Mouse (Mus musculus) bone marrow, adult 2 months (tissue): Measurements from ENCODE around the gene Ldlrad1. TPM values are rescaled to one million over a fixed set of nuclear protein-coding genes. Genes with fewer than 3 reads are reported as not detected.

Experiments
- H3K27ac ChIP-seq: fragments of 200-500 bp; 2 replicates; pipeline ENCODE4 v1.5.1; 2012; ENCODE audit warnings: low read depth, mild to moderate bottlenecking, control low read depth, inconsistent platforms, low read length; ENCODE audit not compliant: control insufficient read depth, poor library complexity, insufficient read depth
- H3K4me1 ChIP-seq: fragments of 200-500 bp; 2 replicates; pipeline ENCODE4 v1.6.1; 2011; ENCODE audit warnings: low read length; ENCODE audit not compliant: control insufficient read depth, insufficient read depth
- H3K4me3 ChIP-seq: fragments of 200-500 bp; replicated peaks from 2 replicates; pipeline ENCODE3; 2011; ENCODE audit warnings: mild to moderate bottlenecking, low read depth, low read length, control low read depth; ENCODE audit not compliant: control insufficient read depth
- CTCF ChIP-seq: fragments of 200-500 bp; IDR thresholded peaks from 2 replicates; pipeline ENCODE4 v1.5.1; 2011; ENCODE audit warnings: low read length, control low read depth; ENCODE audit not compliant: control insufficient read depth, insufficient read depth
- POLR2A ChIP-seq: fragments of 200-500 bp; IDR thresholded peaks from 2 replicates; pipeline ENCODE4 v1.6.1; 2011; ENCODE audit warnings: low read depth, mild to moderate bottlenecking, control low read depth, low read length, borderline replicate concordance; ENCODE audit not compliant: control insufficient read depth
- WGBS: fragments of 180-500 bp; shearing (Covaris S2); methylation state at CpG from one replicate; pipeline ENCODE4 v1.1.7; 2018; 5-methylcytosine and 5-hydroxymethylcytosine counted together
- polyA plus RNA-seq: library from polyadenylated mRNA; stranded (reverse); fragments of >200 nt; gene quantifications from 2 replicates; pipeline ENCODE4 v1.2.4, GENCODE M21; 2011; ENCODE audit warnings: low replicate concordance; ENCODE audit not compliant: missing spikeins, insufficient read depth, insufficient read length

Gene Ldlrad1
- polyA plus RNA-seq, 1 experiment = not detected

DNA sequence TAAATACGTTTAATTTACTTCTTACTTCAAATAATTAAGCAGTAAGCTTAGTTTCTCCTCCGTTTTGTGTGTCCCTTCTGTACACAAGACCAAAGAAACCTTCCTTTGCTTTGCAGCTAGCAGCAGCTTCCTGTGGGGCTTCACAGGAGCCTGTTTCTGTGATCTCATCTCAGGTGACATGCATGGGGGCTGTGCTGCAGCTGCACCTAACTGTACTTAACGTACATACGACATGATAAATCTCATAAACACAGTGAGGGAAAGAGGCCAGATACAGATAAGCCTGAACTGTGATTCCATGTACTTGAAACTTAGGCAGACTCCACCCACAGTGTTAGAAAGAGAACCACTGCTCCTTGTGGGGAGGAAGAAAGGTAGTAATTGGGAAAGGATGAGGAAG, 51.0 kb downstream of the Ldlrad1 start:
- 39% methylated on average over 4 of the region's 4 CpGs for WGBS
- TF ChIP-seq POLR2A (no peak), CTCF (no peak)
- Histone ChIP-seq H3K4me1 (no peaks in the 10 kb centered on the region), H3K27ac (no peak overlapping the region), H3K4me3 (no peak overlapping the region)

Other genes starting within 250 kb of the Ldlrad1 start
- gene Mrpl37, start 142.3 kb upstream of the Ldlrad1 start, polyA plus RNA-seq = 37.4 and 40.1 TPM in 2 replicates
- 1.5 and 4.7 TPM in 2 replicates for gene Cyb5rl, start 142.2 kb upstream of the Ldlrad1 start, polyA plus RNA-seq
- gene Cdcp2, start 112.3 kb upstream of the Ldlrad1 start, polyA plus RNA-seq = not detected in 2 replicates
- gene Tmem59, start 30.8 kb upstream of the Ldlrad1 start, polyA plus RNA-seq = 30.6 and 44.6 TPM in 2 replicates
- gene Tceanc2, start 30.1 kb upstream of the Ldlrad1 start, polyA plus RNA-seq = 26.5 and 33.5 TPM in 2 replicates
- gene Lrrc42, start 44.4 kb downstream of the Ldlrad1 start, polyA plus RNA-seq = 5.9 and 16.0 TPM in 2 replicates
- gene Hspb11, start 44.4 kb downstream of the Ldlrad1 start, polyA plus RNA-seq = 2.7 and 4.1 TPM in 2 replicates
- gene Dio1, start 98.0 kb downstream of the Ldlrad1 start, polyA plus RNA-seq = 0.90 TPM in 1 of 2 replicates, not detected in the other
- 24.4 and 55.6 TPM in 2 replicates for gene Yipf1, start 105.2 kb downstream of the Ldlrad1 start, polyA plus RNA-seq
- 5.0 and 17.2 TPM in 2 replicates for gene Ndc1, start 158.6 kb downstream of the Ldlrad1 start, polyA plus RNA-seq
- gene Glis1, start 225.4 kb downstream of the Ldlrad1 start, polyA plus RNA-seq = not detected in 2 replicates